Mouse (Mus musculus): ENCODE measurements around the gene Meltf. TPM values are rescaled to one million over a fixed set of nuclear protein-coding genes. Genes with fewer than 3 reads are reported as not detected.

Gene Meltf
- polyA plus RNA-seq, 2 experiments, result 0.03 to 0.06 TPM

GRCm38 (mm10) chr16:31865242-31865641 lies 13.4 kb upstream of the Meltf start:
- Histone ChIP-seq H3K9ac (replicated peaks) (no peak overlapping the region), H3K27me3 (ENCODE audit: control insufficient read depth, insufficient read depth, low read length) (no peaks in the 10 kb centered on the region), H3K36me3 (replicated peaks; ENCODE audit: control insufficient read depth, insufficient read depth, low read depth) (peaks cover 10% of the 10 kb centered on the region), H3K27ac (no peak overlapping the region), H3K4me2 (ENCODE audit: low read depth) (no peak overlapping the region), H3K4me1 (replicated peaks; ENCODE audit: control insufficient read depth in 2 of 2, insufficient read depth in 2 of 2, low read length in 1 of 2) (no peaks in the 10 kb centered on the region), H3K4me3 (ENCODE audit: insufficient read depth in 1 of 2, low read depth in 2 of 2, low read length in 2 of 2) (no peak overlapping the region), H3K9me3 (ENCODE audit: control insufficient read depth, low read length) (no peaks in the 10 kb centered on the region)
- DNase-seq (ENCODE audit: low read depth in 3 of 3, low spot score in 3 of 3) (no peak), ATAC-seq (ENCODE audit: insufficient read depth) (no peak)
- no peak for TF ChIP-seq EP300 (IDR thresholded peaks at IDR 0.05; ENCODE audit: low read depth)
- no peak for TF ChIP-seq CTCF (IDR thresholded peaks at IDR 0.05; ENCODE audit: low read depth)
- 73% methylated on average over 3 of the region's 3 CpGs for WGBS (ENCODE audit: insufficient replicate concordance)

DNA sequence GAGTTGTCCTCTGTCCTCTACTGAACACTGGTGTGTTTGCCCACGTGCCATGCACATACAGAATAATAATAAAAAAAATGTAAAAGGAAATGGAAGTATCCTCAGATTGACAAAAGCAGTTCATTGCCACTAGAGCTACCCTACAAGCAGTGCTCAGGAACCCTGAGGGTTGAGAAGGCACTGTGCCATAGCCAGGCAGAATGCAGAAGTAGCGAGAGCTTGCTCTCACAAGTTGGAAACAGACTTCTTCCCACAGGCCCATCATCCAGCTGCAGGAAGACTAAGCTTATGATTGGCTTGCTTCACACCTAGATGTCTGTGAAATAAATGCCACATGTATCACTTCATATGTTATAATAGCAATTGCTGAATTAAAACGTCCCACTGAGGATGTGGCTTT lies 11.7 kb upstream of the Meltf start:
- H3K9me3 ChIP-seq (ENCODE audit: control insufficient read depth, low read length), result no peaks in the 10 kb centered on the region
- ATAC-seq (ENCODE audit: insufficient read depth), result no peak
- H3K27me3 ChIP-seq (ENCODE audit: control insufficient read depth, insufficient read depth, low read length), result no peaks in the 10 kb centered on the region
- no peak overlapping the region for H3K4me3 ChIP-seq (ENCODE audit: insufficient read depth in 1 of 2, low read depth in 2 of 2, low read length in 2 of 2)
- H3K27ac ChIP-seq, result no peak overlapping the region
- no peak overlapping the region for H3K4me2 ChIP-seq (ENCODE audit: low read depth)
- peaks cover 2% of the 10 kb centered on the region for H3K36me3 ChIP-seq (replicated peaks; ENCODE audit: control insufficient read depth, insufficient read depth, low read depth)
- no peak for DNase-seq (ENCODE audit: low read depth in 3 of 3, low spot score in 3 of 3)
- WGBS (ENCODE audit: insufficient replicate concordance), result 74% methylated on average over 3 of the region's 3 CpGs
- no peak for TF ChIP-seq CTCF (IDR thresholded peaks at IDR 0.05; ENCODE audit: low read depth)
- TF ChIP-seq EP300 (IDR thresholded peaks at IDR 0.05; ENCODE audit: low read depth), result no peak
- H3K9ac ChIP-seq (replicated peaks), result no peak overlapping the region
- H3K4me1 ChIP-seq (replicated peaks; ENCODE audit: control insufficient read depth in 2 of 2, insufficient read depth in 2 of 2, low read length in 1 of 2), result no peaks in the 10 kb centered on the region

DNA sequence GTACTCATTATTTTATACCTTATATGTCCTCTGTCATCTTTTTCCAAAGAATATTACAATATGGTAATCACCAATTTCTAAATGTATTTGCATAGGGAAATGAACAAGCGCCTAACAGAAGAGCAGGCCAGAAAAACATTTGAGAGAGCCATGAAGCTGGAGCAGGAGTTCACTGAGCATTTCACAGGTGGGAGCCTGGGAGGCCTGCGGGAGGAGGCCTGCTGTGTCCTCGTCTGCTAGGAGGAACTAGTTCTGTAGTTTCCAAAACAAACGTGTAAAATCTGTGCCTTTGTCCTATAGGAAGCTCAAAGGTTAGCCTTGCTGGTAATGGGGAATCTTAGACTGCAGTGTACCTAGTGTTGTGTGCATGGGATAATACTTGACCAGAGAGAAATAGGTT lies 10.9 kb upstream of the Meltf start:
- Histone ChIP-seq H3K9ac (replicated peaks) (no peak overlapping the region), H3K36me3 (replicated peaks; ENCODE audit: control insufficient read depth, insufficient read depth, low read depth) (peaks cover 2% of the 10 kb centered on the region), H3K9me3 (ENCODE audit: control insufficient read depth, low read length) (no peaks in the 10 kb centered on the region), H3K4me3 (ENCODE audit: insufficient read depth in 1 of 2, low read depth in 2 of 2, low read length in 2 of 2) (no peak overlapping the region), H3K27ac (no peak overlapping the region), H3K4me1 (replicated peaks; ENCODE audit: control insufficient read depth in 2 of 2, insufficient read depth in 2 of 2, low read length in 1 of 2) (no peaks in the 10 kb centered on the region), H3K27me3 (ENCODE audit: control insufficient read depth, insufficient read depth, low read length) (no peaks in the 10 kb centered on the region), H3K4me2 (ENCODE audit: low read depth) (no peak overlapping the region)
- ATAC-seq (ENCODE audit: insufficient read depth) (no peak), DNase-seq (ENCODE audit: low read depth in 3 of 3, low spot score in 3 of 3) (no peak)
- TF ChIP-seq CTCF (IDR thresholded peaks at IDR 0.05; ENCODE audit: low read depth) (no peak), EP300 (IDR thresholded peaks at IDR 0.05; ENCODE audit: low read depth) (no peak)
- 63% methylated on average over 4 of the region's 4 CpGs for WGBS (ENCODE audit: insufficient replicate concordance)

DNA sequence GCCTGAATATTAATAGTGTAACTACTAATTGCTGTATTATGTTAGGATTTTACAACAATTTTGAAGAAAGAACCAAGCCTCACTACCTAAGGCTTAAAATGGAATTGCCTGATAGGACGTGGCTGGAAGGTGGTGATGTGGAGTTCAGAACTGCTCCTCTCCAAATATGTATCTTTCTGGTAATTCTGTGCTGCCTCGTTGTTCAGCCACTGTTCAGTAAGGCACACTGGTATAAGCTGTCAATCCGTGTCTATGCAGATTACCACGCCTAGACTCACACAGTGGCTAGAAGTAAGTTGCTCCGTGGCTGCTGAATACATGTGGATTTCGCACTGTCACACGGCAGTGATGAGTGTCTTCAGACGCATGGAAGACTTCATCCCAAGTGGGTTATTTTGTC lies 4.9 kb upstream of the Meltf start:
- ATAC-seq (ENCODE audit: insufficient read depth) (no peak), DNase-seq (ENCODE audit: low read depth in 3 of 3, low spot score in 3 of 3) (no peak)
- H3K9me3 ChIP-seq (ENCODE audit: control insufficient read depth, low read length), result no peaks in the 10 kb centered on the region
- H3K27ac ChIP-seq, result no peak overlapping the region
- no peaks in the 10 kb centered on the region for H3K36me3 ChIP-seq (replicated peaks; ENCODE audit: control insufficient read depth, insufficient read depth, low read depth)
- TF ChIP-seq CTCF (IDR thresholded peaks at IDR 0.05; ENCODE audit: low read depth) (no peak), EP300 (IDR thresholded peaks at IDR 0.05; ENCODE audit: low read depth) (no peak)
- H3K4me2 ChIP-seq (ENCODE audit: low read depth), result no peak overlapping the region
- no peaks in the 10 kb centered on the region for H3K27me3 ChIP-seq (ENCODE audit: control insufficient read depth, insufficient read depth, low read length)
- H3K4me1 ChIP-seq (replicated peaks; ENCODE audit: control insufficient read depth in 2 of 2, insufficient read depth in 2 of 2, low read length in 1 of 2), result no peaks in the 10 kb centered on the region
- no peak overlapping the region for H3K4me3 ChIP-seq (ENCODE audit: insufficient read depth in 1 of 2, low read depth in 2 of 2, low read length in 2 of 2)
- WGBS (ENCODE audit: insufficient replicate concordance), result 84% methylated on average over 8 of the region's 8 CpGs
- no peak overlapping the region for H3K9ac ChIP-seq (replicated peaks)

- WGBS (ENCODE audit: insufficient replicate concordance), result 71% methylated on average over 4 of the region's 4 CpGs
- H3K4me1 ChIP-seq (replicated peaks; ENCODE audit: control insufficient read depth in 2 of 2, insufficient read depth in 2 of 2, low read length in 1 of 2), result no peaks in the 10 kb centered on the region
- TF ChIP-seq EP300 (IDR thresholded peaks at IDR 0.05; ENCODE audit: low read depth), result no peak
- TF ChIP-seq CTCF (IDR thresholded peaks at IDR 0.05; ENCODE audit: low read depth), result no peak
- no peaks in the 10 kb centered on the region for H3K36me3 ChIP-seq (replicated peaks; ENCODE audit: control insufficient read depth, insufficient read depth, low read depth)
- no peak overlapping the region for H3K27ac ChIP-seq
- H3K9me3 ChIP-seq (ENCODE audit: control insufficient read depth, low read length), result no peaks in the 10 kb centered on the region
- ATAC-seq (ENCODE audit: insufficient read depth), result no peak
- H3K9ac ChIP-seq (replicated peaks), result no peak overlapping the region
- DNase-seq (ENCODE audit: low read depth in 3 of 3, low spot score in 3 of 3), result no peak
- H3K4me3 ChIP-seq (ENCODE audit: insufficient read depth in 1 of 2, low read depth in 2 of 2, low read length in 2 of 2), result no peak overlapping the region
- H3K27me3 ChIP-seq (ENCODE audit: control insufficient read depth, insufficient read depth, low read length), result no peaks in the 10 kb centered on the region
- H3K4me2 ChIP-seq (ENCODE audit: low read depth), result no peak overlapping the region
Observed at GRCm38 (mm10) chr16:31875391-31875790, 3.2 kb upstream of the Meltf start.
